Mouse (Mus musculus): ENCODE measurements around the gene Pik3r1. TPM values are rescaled to one million over a fixed set of nuclear protein-coding genes. Genes with fewer than 3 reads are reported as not detected.

Gene Pik3r1
- total and polyA plus RNA-seq, 3 experiments, result 23.7 to 132 (median 111) TPM

- no peak overlapping the region for H3K27ac ChIP-seq
- intact Hi-C loops (cut with DNase I), result no loop called here
- peaks cover 3% of the 10 kb centered on the region for H3K79me2 ChIP-seq (replicated peaks; ENCODE audit: control insufficient read depth, insufficient read depth, low read length)
- TF ChIP-seq EP300 (IDR thresholded peaks at IDR 0.05; ENCODE audit: insufficient read depth, low read depth, low read length), result no peak
- H3K36me3 ChIP-seq (ENCODE audit: control insufficient read depth, insufficient read depth, low read length), result peaks cover 36% of the 10 kb centered on the region
- H3K4me1 ChIP-seq (ENCODE audit: control insufficient read depth, insufficient read depth, low read length), result peaks cover 34% of the 10 kb centered on the region
- no peak overlapping the region for H3K4me3 ChIP-seq
- H3K27me3 ChIP-seq (ENCODE audit: control insufficient read depth, insufficient read depth, low read length), result no peaks in the 10 kb centered on the region
- 50% methylated on average over 7 of the region's 7 CpGs for WGBS
- H3K9ac ChIP-seq (ENCODE audit: low read depth, low read length), result no peak overlapping the region
- no peak for DNase-seq
Observed at GRCm38 (mm10) chr13:101734227-101734626, 33.8 kb downstream of the Pik3r1 start.

- TF ChIP-seq EP300 (IDR thresholded peaks at IDR 0.05; ENCODE audit: insufficient read depth, low read depth, low read length), result no peak
- TF ChIP-seq POLR2A (IDR thresholded peaks at IDR 0.05; ENCODE audit: insufficient read depth, low read depth, low read length), result no peak
- TF ChIP-seq CTCF (IDR thresholded peaks at IDR 0.05), result no peak
- peaks cover 33% of the 10 kb centered on the region for H3K4me1 ChIP-seq (ENCODE audit: control insufficient read depth, insufficient read depth, low read length)
- no peak overlapping the region for H3K9ac ChIP-seq (ENCODE audit: low read depth, low read length)
- H3K27ac ChIP-seq, result no peak overlapping the region; the same call in 1 of the 2 replicates
- 43% methylated on average over 10 of the region's 10 CpGs for WGBS
- H3K4me3 ChIP-seq, result no peak overlapping the region
- intact Hi-C loops (cut with DNase I), result no loop called here
- H3K27me3 ChIP-seq (ENCODE audit: control insufficient read depth, insufficient read depth, low read length), result no peaks in the 10 kb centered on the region
- H3K79me2 ChIP-seq (replicated peaks; ENCODE audit: control insufficient read depth, insufficient read depth, low read length), result peaks cover 5% of the 10 kb centered on the region
- peaks cover 28% of the 10 kb centered on the region for H3K36me3 ChIP-seq (ENCODE audit: control insufficient read depth, insufficient read depth, low read length)
- peak in 1 of 2 experiments; percentile 30 for DNase-seq
Observed at GRCm38 (mm10) chr13:101732675-101733074, 35.3 kb downstream of the Pik3r1 start.

DNA sequence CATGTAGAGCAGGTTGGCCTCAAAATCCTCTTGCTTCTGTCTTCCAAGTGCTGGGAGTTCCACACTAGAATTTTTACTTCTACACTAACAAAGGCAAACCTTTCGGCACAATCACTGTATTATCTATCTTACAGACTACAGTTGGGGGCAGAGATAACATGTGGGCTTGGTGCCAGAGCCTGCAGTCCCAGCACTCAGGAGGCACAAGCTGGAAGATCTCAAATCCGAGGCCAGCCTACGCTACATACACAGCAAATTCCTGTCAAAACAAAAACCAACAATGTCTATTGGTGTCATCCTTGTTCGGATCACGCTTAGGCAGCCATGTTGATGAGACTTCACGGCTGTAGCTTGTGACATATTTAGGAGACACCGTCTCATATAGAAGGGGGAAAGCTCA lies 36.2 kb downstream of the Pik3r1 start:
- H3K27me3 ChIP-seq (ENCODE audit: control insufficient read depth, insufficient read depth, low read length), result no peaks in the 10 kb centered on the region
- peaks cover 33% of the 10 kb centered on the region for H3K4me1 ChIP-seq (ENCODE audit: control insufficient read depth, insufficient read depth, low read length)
- peak in 1 of 2 experiments; percentile 22 for DNase-seq
- no peak for TF ChIP-seq CTCF (IDR thresholded peaks at IDR 0.05)
- TF ChIP-seq POLR2A (IDR thresholded peaks at IDR 0.05; ENCODE audit: insufficient read depth, low read depth, low read length), result no peak
- no peak for TF ChIP-seq EP300 (IDR thresholded peaks at IDR 0.05; ENCODE audit: insufficient read depth, low read depth, low read length)
- H3K9ac ChIP-seq (ENCODE audit: low read depth, low read length), result no peak overlapping the region
- peaks cover 29% of the 10 kb centered on the region for H3K36me3 ChIP-seq (ENCODE audit: control insufficient read depth, insufficient read depth, low read length)
- no peak overlapping the region for H3K27ac ChIP-seq
- intact Hi-C loops (cut with DNase I), result no loop called here
- WGBS, result 67% methylated on average over 7 of the region's 7 CpGs
- H3K4me3 ChIP-seq, result no peak overlapping the region
- peaks cover 4% of the 10 kb centered on the region for H3K79me2 ChIP-seq (replicated peaks; ENCODE audit: control insufficient read depth, insufficient read depth, low read length)

DNA sequence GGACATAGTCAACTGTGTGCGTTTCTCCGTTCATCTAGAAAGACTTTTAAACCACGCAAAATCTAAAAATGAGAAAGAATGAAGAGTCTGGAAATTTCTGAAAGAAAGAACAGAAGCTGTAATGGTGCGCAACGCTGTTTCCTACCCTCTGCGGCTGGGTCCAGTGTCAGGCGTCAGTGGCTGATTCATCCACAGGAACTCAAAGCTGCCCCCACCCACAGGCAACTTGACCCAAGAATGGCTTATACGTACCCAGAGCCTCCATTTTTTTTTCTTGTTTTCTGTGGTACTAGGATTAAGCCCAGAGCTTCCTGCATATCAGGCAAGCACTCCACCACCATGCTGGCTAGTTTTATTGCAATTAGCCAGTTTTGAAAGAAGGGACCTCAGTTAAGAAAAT lies 37.7 kb downstream of the Pik3r1 start:
- 52% methylated on average over 8 of the region's 8 CpGs for WGBS
- no peak for DNase-seq
- TF ChIP-seq CTCF (IDR thresholded peaks at IDR 0.05) (no peak), POLR2A (IDR thresholded peaks at IDR 0.05; ENCODE audit: insufficient read depth, low read depth, low read length) (no peak), EP300 (IDR thresholded peaks at IDR 0.05; ENCODE audit: insufficient read depth, low read depth, low read length) (no peak)
- Histone ChIP-seq H3K36me3 (ENCODE audit: control insufficient read depth, insufficient read depth, low read length) (peaks cover 25% of the 10 kb centered on the region), H3K79me2 (replicated peaks; ENCODE audit: control insufficient read depth, insufficient read depth, low read length) (peaks cover 4% of the 10 kb centered on the region), H3K4me3 (no peak overlapping the region), H3K27ac (no peak overlapping the region; the same call in 1 of the 2 replicates), H3K27me3 (ENCODE audit: control insufficient read depth, insufficient read depth, low read length) (no peaks in the 10 kb centered on the region), H3K4me1 (ENCODE audit: control insufficient read depth, insufficient read depth, low read length) (peaks cover 27% of the 10 kb centered on the region), H3K9ac (ENCODE audit: low read depth, low read length) (no peak overlapping the region)
- intact Hi-C loops (cut with DNase I), result no loop called here

GRCm38 (mm10) chr13:101729248-101730055 lies 38.6 kb downstream of the Pik3r1 start:
- DNase-seq, result peak in 1 of 2 experiments; percentile 34
- no peak for TF ChIP-seq CTCF (IDR thresholded peaks at IDR 0.05)
- TF ChIP-seq EP300 (IDR thresholded peaks at IDR 0.05; ENCODE audit: insufficient read depth, low read depth, low read length), result no peak
- no peak for TF ChIP-seq POLR2A (IDR thresholded peaks at IDR 0.05; ENCODE audit: insufficient read depth, low read depth, low read length)

DNA sequence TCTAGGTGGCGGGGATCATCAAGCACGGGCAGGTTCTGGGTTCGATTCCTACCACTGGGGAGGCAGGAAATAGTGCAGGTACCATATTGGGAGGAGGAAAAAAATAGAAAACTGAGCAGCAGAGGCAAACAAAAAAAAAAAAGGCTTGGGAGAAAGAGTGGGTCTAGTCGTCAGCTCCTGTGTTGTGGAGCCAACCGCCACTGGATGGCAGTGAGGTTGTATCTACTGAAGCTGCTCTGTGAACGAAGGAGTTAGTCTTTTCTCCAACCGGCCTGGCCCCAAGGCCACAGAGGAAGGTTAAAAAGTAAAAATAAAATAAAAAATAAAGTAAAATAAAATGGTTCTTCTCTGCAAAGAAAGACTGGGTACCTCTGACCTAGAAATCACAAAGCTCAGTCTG lies 39.2 kb downstream of the Pik3r1 start:
- H3K27me3 ChIP-seq (ENCODE audit: control insufficient read depth, insufficient read depth, low read length), result no peaks in the 10 kb centered on the region
- 66% methylated on average over 7 of the region's 7 CpGs for WGBS
- peak in 1 of 2 experiments; percentile 36 for DNase-seq
- no peak overlapping the region for H3K9ac ChIP-seq (ENCODE audit: low read depth, low read length)
- TF ChIP-seq CTCF (IDR thresholded peaks at IDR 0.05) (peak; percentile 69), POLR2A (IDR thresholded peaks at IDR 0.05; ENCODE audit: insufficient read depth, low read depth, low read length) (no peak)
- peak overlapping the region; percentile 42 for H3K27ac ChIP-seq
- intact Hi-C loops (cut with DNase I), result loop anchor here (10.0 kb wide), 2 partner anchors 506 to 916 kb away; no protein-coding TSS in a partner anchor
- peaks cover 20% of the 10 kb centered on the region for H3K36me3 ChIP-seq (ENCODE audit: control insufficient read depth, insufficient read depth, low read length)
- no peak overlapping the region for H3K4me3 ChIP-seq
- H3K4me1 ChIP-seq (ENCODE audit: control insufficient read depth, insufficient read depth, low read length), result peaks cover 24% of the 10 kb centered on the region
- H3K79me2 ChIP-seq (replicated peaks; ENCODE audit: control insufficient read depth, insufficient read depth, low read length), result peaks cover 4% of the 10 kb centered on the region

More at GRCm38 (mm10) chr13:101729248-101730055, 38.6 kb downstream of the Pik3r1 start:
- H3K4me3 ChIP-seq, result no peak overlapping the region
- H3K4me1 ChIP-seq (ENCODE audit: control insufficient read depth, insufficient read depth, low read length), result peaks cover 26% of the 10 kb centered on the region
- no peaks in the 10 kb centered on the region for H3K27me3 ChIP-seq (ENCODE audit: control insufficient read depth, insufficient read depth, low read length)
- no peak overlapping the region for H3K9ac ChIP-seq (ENCODE audit: low read depth, low read length)
- intact Hi-C loops (cut with DNase I), result loop anchor here (10.0 kb wide), 2 partner anchors 505 to 915 kb away; no protein-coding TSS in a partner anchor
- H3K27ac ChIP-seq, result peak overlapping the region; percentile 42; the same call in 1 of the 2 replicates
- H3K36me3 ChIP-seq (ENCODE audit: control insufficient read depth, insufficient read depth, low read length), result peaks cover 25% of the 10 kb centered on the region
- peaks cover 4% of the 10 kb centered on the region for H3K79me2 ChIP-seq (replicated peaks; ENCODE audit: control insufficient read depth, insufficient read depth, low read length)
- 69% methylated on average over 4 of the region's 4 CpGs for WGBS

All from heart, adult 2 months (tissue).